Mouse (Mus musculus): ENCODE measurements around the gene Lrch3. TPM values are rescaled to one million over a fixed set of nuclear protein-coding genes. Genes with fewer than 3 reads are reported as not detected.

Gene Lrch3
- total and polyA plus RNA-seq, 2 experiments from 2014 or later, result 19.6 to 50.3 TPM

GRCm38 (mm10) chr16:32875847-32876246 is 38.1 kb upstream of the Lrch3 start:
- Histone ChIP-seq H3K27me3 (ENCODE audit: insufficient read depth, low read length) (no peaks in the 10 kb centered on the region), H3K4me2 (ENCODE audit: low read depth) (no peak overlapping the region), H3K9me3 (ENCODE audit: low read length) (no peaks in the 10 kb centered on the region), H3K36me3 (ENCODE audit: insufficient read depth) (no peaks in the 10 kb centered on the region), H3K9ac (no peak overlapping the region), H3K27ac (ENCODE audit: low read depth, low read length) (no peak overlapping the region), H3K4me1 (ENCODE audit: insufficient read depth) (peaks cover 11% of the 10 kb centered on the region; the same call in 1 of the 2 replicates), H3K4me3 (ENCODE audit: low read depth, low read length) (no peak overlapping the region)
- 94% methylated on average over 3 of the region's 3 CpGs for WGBS
- ATAC-seq (no peak), DNase-seq (no peak)
- TF ChIP-seq CTCF (IDR thresholded peaks at IDR 0.05; ENCODE audit: low read depth), result no peak

DNA sequence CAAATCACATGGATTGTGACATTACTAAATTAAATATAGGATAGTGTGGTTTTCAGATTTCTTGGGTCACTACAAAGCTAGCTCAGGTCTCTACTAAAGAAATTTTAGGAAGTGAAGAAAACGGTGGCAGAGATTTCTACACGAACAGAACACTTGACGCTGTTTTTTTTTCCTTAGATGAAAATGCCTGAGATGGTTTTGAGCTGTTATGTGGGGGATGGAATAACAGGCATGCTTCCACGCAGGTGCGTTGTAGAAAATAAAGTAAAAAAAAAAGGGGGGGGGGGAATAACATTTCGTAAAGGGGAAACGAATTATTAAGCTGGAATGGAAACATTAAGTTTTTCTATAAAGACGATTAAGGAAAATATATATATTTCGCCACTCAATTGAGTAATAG is 37.1 kb upstream of the Lrch3 start:
- peak overlapping the region; percentile 82; the same call in 1 of the 2 replicates for H3K9ac ChIP-seq
- H3K4me2 ChIP-seq (ENCODE audit: low read depth), result peak overlapping the region; percentile 73
- WGBS, result 32% methylated on average over 9 of the region's 9 CpGs
- H3K4me1 ChIP-seq (ENCODE audit: insufficient read depth), result peaks cover 11% of the 10 kb centered on the region; the same call in 1 of the 2 replicates
- no peaks in the 10 kb centered on the region for H3K36me3 ChIP-seq (ENCODE audit: insufficient read depth)
- H3K4me3 ChIP-seq (ENCODE audit: low read depth, low read length), result peak overlapping the region; percentile 93
- ATAC-seq (no peak), DNase-seq (no peak)
- TF ChIP-seq CTCF (IDR thresholded peaks at IDR 0.05; ENCODE audit: low read depth), result no peak
- H3K27ac ChIP-seq (ENCODE audit: low read depth, low read length), result no peak overlapping the region; the same call in 1 of the 2 replicates
- H3K9me3 ChIP-seq (ENCODE audit: low read length), result no peaks in the 10 kb centered on the region
- no peaks in the 10 kb centered on the region for H3K27me3 ChIP-seq (ENCODE audit: insufficient read depth, low read length)

GRCm38 (mm10) chr16:32877343-32878156 is 36.4 kb upstream of the Lrch3 start, which contains the start of the genes Fyttd1 and Rubcn:
Gene Fyttd1, plus strand, starts transcription at chr16:32877500.
Gene Rubcn, minus strand, starts transcription at chr16:32877766.
- peak within 1 kb of the TSS; percentile 82 for H3K27ac ChIP-seq (ENCODE audit: low read depth, low read length)
- DNase-seq (peak; percentile 97), ATAC-seq (peak; percentile 98)
- H3K36me3 ChIP-seq (ENCODE audit: insufficient read depth), result no peaks in the 10 kb centered on the region
- TF ChIP-seq CTCF (IDR thresholded peaks at IDR 0.05; ENCODE audit: low read depth), result peak; percentile 69
- WGBS, result 3% methylated on average over 72 of the region's 83 CpGs
- no peaks in the 10 kb centered on the region for H3K27me3 ChIP-seq (ENCODE audit: insufficient read depth, low read length)
- H3K9me3 ChIP-seq (ENCODE audit: low read length), result no peaks in the 10 kb centered on the region
- peak within 1 kb of the TSS; percentile 93 for H3K4me3 ChIP-seq (ENCODE audit: low read depth, low read length)
- H3K4me1 ChIP-seq (ENCODE audit: insufficient read depth), result peaks cover 11% of the 10 kb centered on the region; the same call in 1 of the 2 replicates
- peak within 1 kb of the TSS; percentile 82 for H3K9ac ChIP-seq
- H3K4me2 ChIP-seq (ENCODE audit: low read depth), result peak within 1 kb of the TSS; percentile 73

DNA sequence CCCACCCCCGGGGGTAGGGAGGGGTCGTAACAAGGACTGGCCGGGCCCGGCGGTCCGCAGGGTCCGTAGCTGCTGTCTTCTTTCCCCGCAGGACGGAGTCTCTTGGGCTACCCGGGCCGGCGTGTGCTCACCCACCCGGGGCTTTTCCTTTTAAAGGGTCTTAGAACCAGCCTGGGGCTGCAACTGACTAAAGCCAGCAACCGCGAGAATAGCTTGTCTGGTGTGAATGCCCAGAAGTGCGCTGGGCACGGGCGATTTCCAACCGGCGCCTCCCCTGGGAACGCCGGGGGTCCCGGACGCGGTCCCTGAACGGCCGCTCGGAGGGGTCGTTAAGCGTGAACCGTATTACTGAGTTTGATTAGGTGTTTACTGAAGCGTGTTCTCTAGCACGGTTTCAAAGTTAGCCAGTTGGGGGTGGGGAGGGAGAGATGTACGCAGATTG is 35.7 kb upstream of the Lrch3 start:
- ATAC-seq (peak; percentile 10), DNase-seq (peak; percentile 14)
- H3K4me3 ChIP-seq (ENCODE audit: low read depth, low read length), result peak overlapping the region; percentile 93
- H3K4me2 ChIP-seq (ENCODE audit: low read depth), result peak overlapping the region; percentile 73
- H3K9me3 ChIP-seq (ENCODE audit: low read length), result no peaks in the 10 kb centered on the region
- no peak for TF ChIP-seq CTCF (IDR thresholded peaks at IDR 0.05; ENCODE audit: low read depth)
- peak overlapping the region; percentile 82 for H3K9ac ChIP-seq
- peaks cover 11% of the 10 kb centered on the region; the same call in 1 of the 2 replicates for H3K4me1 ChIP-seq (ENCODE audit: insufficient read depth)
- WGBS, result under 1% methylated on average over 32 of the region's 34 CpGs
- peak overlapping the region; percentile 46 for H3K27ac ChIP-seq (ENCODE audit: low read depth, low read length)
- H3K27me3 ChIP-seq (ENCODE audit: insufficient read depth, low read length), result no peaks in the 10 kb centered on the region
- H3K36me3 ChIP-seq (ENCODE audit: insufficient read depth), result no peaks in the 10 kb centered on the region

- peaks cover 11% of the 10 kb centered on the region; the same call in 1 of the 2 replicates for H3K4me1 ChIP-seq (ENCODE audit: insufficient read depth)
- DNase-seq (no peak), ATAC-seq (no peak)
- no peak overlapping the region for H3K27ac ChIP-seq (ENCODE audit: low read depth, low read length)
- no peak overlapping the region for H3K9ac ChIP-seq
- TF ChIP-seq CTCF (IDR thresholded peaks at IDR 0.05; ENCODE audit: low read depth), result no peak
- no peaks in the 10 kb centered on the region for H3K27me3 ChIP-seq (ENCODE audit: insufficient read depth, low read length)
- peak overlapping the region; percentile 93 for H3K4me3 ChIP-seq (ENCODE audit: low read depth, low read length)
- H3K9me3 ChIP-seq (ENCODE audit: low read length), result no peaks in the 10 kb centered on the region
- 82% methylated on average over 14 of the region's 14 CpGs for WGBS
- H3K36me3 ChIP-seq (ENCODE audit: insufficient read depth), result no peaks in the 10 kb centered on the region
- peak overlapping the region; percentile 73 for H3K4me2 ChIP-seq (ENCODE audit: low read depth)
Observed at GRCm38 (mm10) chr16:32878972-32879926, 34.7 kb upstream of the Lrch3 start.

- no peaks in the 10 kb centered on the region for H3K27me3 ChIP-seq (ENCODE audit: insufficient read depth, low read length)
- no peak overlapping the region for H3K4me2 ChIP-seq (ENCODE audit: low read depth)
- H3K9me3 ChIP-seq (ENCODE audit: low read length), result no peaks in the 10 kb centered on the region
- TF ChIP-seq CTCF (IDR thresholded peaks at IDR 0.05; ENCODE audit: low read depth), result no peak
- H3K36me3 ChIP-seq (ENCODE audit: insufficient read depth), result 0 out of 2 replicates have a peak, but pooled peaks cover 7% of the 10 kb centered on the region
- H3K27ac ChIP-seq (ENCODE audit: low read depth, low read length), result no peak overlapping the region
- no peak overlapping the region for H3K4me3 ChIP-seq (ENCODE audit: low read depth, low read length)
- peaks cover 11% of the 10 kb centered on the region; the same call in 1 of the 2 replicates for H3K4me1 ChIP-seq (ENCODE audit: insufficient read depth)
- no peak for ATAC-seq
- no peak for DNase-seq
- no peak overlapping the region for H3K9ac ChIP-seq
- 82% methylated on average over 7 of the region's 7 CpGs for WGBS
Observed at GRCm38 (mm10) chr16:32881538-32881937, 32.4 kb upstream of the Lrch3 start.
